Mouse (Mus musculus) ES-E14 (cell line): Measurements from ENCODE around the gene Rrh.

Experiments
- CHD2 ChIP-seq: IDR thresholded peaks from 2 replicates; pipeline ENCODE4 v1.6.1; 2014; ENCODE audit warnings: mild to moderate bottlenecking, low read depth, low read length, inconsistent platforms
- HCFC1 ChIP-seq: IDR thresholded peaks from 2 replicates; pipeline ENCODE4 v1.6.1; 2012; ENCODE audit warnings: low read length, inconsistent platforms, borderline replicate concordance; ENCODE audit not compliant: insufficient read depth
- ZNF384 ChIP-seq: IDR thresholded peaks from 2 replicates; pipeline ENCODE4 v1.6.1; 2012; ENCODE audit warnings: low read depth, low read length, inconsistent platforms

GRCm38 (mm10) chr3:129836965-129837364 is 14.6 kb upstream of the Rrh start:
- TF ChIP-seq HCFC1, result no peak
- TF ChIP-seq CHD2, result no peak
- TF ChIP-seq ZNF384, result no peak
